Mouse (Mus musculus) Patski (cell line): Measurements from ENCODE around the gene Myo1d. TPM values are rescaled to one million over a fixed set of nuclear protein-coding genes. Genes with fewer than 3 reads are reported as not detected.

Source experiments
- ATAC-seq: fragments of 100-300 bp; one replicate; pipeline ENCODE4 v1.8.0; 2021
- CTCF ChIA-PET: fragments of 350-600 bp; sonication (Branson Sonifier 250); formaldehyde crosslinking; loops from one replicate; lab custom pipeline; 2022; ENCODE audit warnings: inconsistent platforms; lab: Charles Lee
- POLR2A ChIA-PET: fragments of 350-600 bp; sonication (Branson Sonifier 250); formaldehyde crosslinking; loops from one replicate; lab custom pipeline; 2022; ENCODE audit warnings: antibody characterized with exemption, inconsistent platforms; lab: Charles Lee
- DNase-seq: peaks from one replicate; pipeline ENCODE4 v3.0.0-alpha.2; 2011; ENCODE audit warnings: low read depth, low spot score
- H3K27me3 ChIP-seq: fragments of 371-371 bp; one replicate; pipeline ENCODE4 v1.5.1; 2021
- CTCF ChIP-seq: fragments of 100-300 bp; IDR thresholded peaks from one replicate; pipeline ENCODE4 v1.5.1; 2021
- in situ Hi-C: fragments of 300-500 bp; cut with MboI; formaldehyde crosslinking; loops from 3 replicates; pipeline ENCODE4 v1.11.1; 2018; ENCODE audit warnings: low pct_unique_long_range_greater_than_20kb, mixed read lengths
- polyA plus RNA-seq: library from polyadenylated mRNA; unstranded; gene quantifications from one replicate; pipeline ENCODE4 v1.2.3, GENCODE M21; 2021

The Myo1d gene
- polyA plus RNA-seq, 1 experiment from 2014 or later, result 36.9 TPM

GRCm38 (mm10) chr11:80767320-80767617 lies 12.6 kb downstream of the Myo1d start:
- H3K27me3 ChIP-seq, result no peaks in the 10 kb centered on the region
- ATAC-seq (no peak), DNase-seq (no peak)
- in situ Hi-C loops, result no loop called here
- CTCF ChIA-PET, result interaction anchor here (0.9 to 1.7 kb wide), 3 partner anchors 11 to 97 kb away, joined by 3 to 10 read pairs (median 4); partner anchors contain the start of gene Myo1d
- POLR2A ChIA-PET, result interaction anchor here (0.6 to 1.1 kb wide), 2 partner anchors 9 to 11 kb away, joined by 4 read pairs; no protein-coding TSS in a partner anchor
- TF ChIP-seq CTCF, result no peak

- ATAC-seq (peak; percentile 12), DNase-seq (no peak)
- CTCF ChIA-PET, result interaction anchor here (0.9 to 1.7 kb wide), 3 partner anchors 13 to 96 kb away, joined by 3 to 10 read pairs (median 3); partner anchors contain the start of gene Myo1d
- in situ Hi-C loops, result no loop called here
- POLR2A ChIA-PET, result interaction anchor here (0.6 to 1.1 kb wide), 3 partner anchors 9 to 87 kb away, joined by 3 to 4 read pairs (median 4); no protein-coding TSS in a partner anchor
- TF ChIP-seq CTCF, result no peak
- no peaks in the 10 kb centered on the region for H3K27me3 ChIP-seq
Observed at GRCm38 (mm10) chr11:80766472-80767319, 13.1 kb downstream of the Myo1d start.

- in situ Hi-C loops, result no loop called here
Observed at GRCm38 (mm10) chr11:80766068-80766467, 13.8 kb downstream of the Myo1d start.

GRCm38 (mm10) chr11:80762066-80762465 lies 17.8 kb downstream of the Myo1d start:
- DNase-seq (no peak), ATAC-seq (no peak)
- POLR2A ChIA-PET, result no interaction called here
- TF ChIP-seq CTCF, result no peak
- CTCF ChIA-PET, result no interaction called here
- H3K27me3 ChIP-seq, result no peaks in the 10 kb centered on the region
- in situ Hi-C loops, result no loop called here

More at GRCm38 (mm10) chr11:80766068-80766467, 13.8 kb downstream of the Myo1d start:
- ATAC-seq, result no peak
- DNase-seq, result no peak
- TF ChIP-seq CTCF, result no peak
- POLR2A ChIA-PET, result interaction anchor here (0.6 kb wide), 1 partner anchor 13 kb away, joined by 3 read pairs; the partner anchor contains the start of gene Myo1d
- CTCF ChIA-PET, result interaction anchor here (0.9 to 1.7 kb wide), 2 partner anchors 63 to 96 kb away, joined by 3 read pairs; no protein-coding TSS in a partner anchor
- H3K27me3 ChIP-seq, result no peaks in the 10 kb centered on the region

- ChIA-PET CTCF (no interaction called here), POLR2A (no interaction called here)
- no peak for TF ChIP-seq CTCF
- no peak for DNase-seq
- ATAC-seq, result no peak
- no peaks in the 10 kb centered on the region for H3K27me3 ChIP-seq
- in situ Hi-C loops, result no loop called here
Observed at GRCm38 (mm10) chr11:80761285-80761974, 18.4 kb downstream of the Myo1d start.

GRCm38 (mm10) chr11:80759023-80759422 lies 20.8 kb downstream of the Myo1d start:
- no peak for DNase-seq
- TF ChIP-seq CTCF, result no peak
- no peaks in the 10 kb centered on the region for H3K27me3 ChIP-seq
- POLR2A ChIA-PET, result no interaction called here
- CTCF ChIA-PET, result interaction anchor here (0.9 to 2.0 kb wide), 3 partner anchors 13 to 51 kb away, joined by 3 to 6 read pairs (median 4); no protein-coding TSS in a partner anchor
- peak; percentile 65 for ATAC-seq
- in situ Hi-C loops, result no loop called here

- CTCF ChIA-PET, result interaction anchor here (1.2 to 1.7 kb wide), 3 partner anchors 9 to 22 kb away, joined by 3 read pairs; no protein-coding TSS in a partner anchor
- H3K27me3 ChIP-seq, result no peaks in the 10 kb centered on the region
- POLR2A ChIA-PET, result no interaction called here
- no peak for TF ChIP-seq CTCF
- ATAC-seq (no peak), DNase-seq (no peak)
- in situ Hi-C loops, result no loop called here
Observed at GRCm38 (mm10) chr11:80754201-80754600, 25.6 kb downstream of the Myo1d start.

- DNase-seq (no peak), ATAC-seq (no peak)
- ChIA-PET POLR2A (no interaction called here), CTCF (no interaction called here)
- in situ Hi-C loops, result no loop called here
- no peak for TF ChIP-seq CTCF
- no peaks in the 10 kb centered on the region for H3K27me3 ChIP-seq
Observed at GRCm38 (mm10) chr11:80751168-80751567, 28.7 kb downstream of the Myo1d start.

GRCm38 (mm10) chr11:80749187-80749586 lies 30.6 kb downstream of the Myo1d start:
- no peaks in the 10 kb centered on the region for H3K27me3 ChIP-seq
- ATAC-seq (no peak), DNase-seq (no peak)
- TF ChIP-seq CTCF, result no peak
- in situ Hi-C loops, result no loop called here
- POLR2A ChIA-PET, result no interaction called here
- CTCF ChIA-PET, result interaction anchor here (1.0 to 1.5 kb wide), 4 partner anchors 9 to 44 kb away, joined by 3 read pairs; no protein-coding TSS in a partner anchor

GRCm38 (mm10) chr11:80745426-80745825 lies 34.4 kb downstream of the Myo1d start:
- DNase-seq, result no peak
- ChIA-PET CTCF (interaction anchor here (0.8 to 1.6 kb wide), 2 partner anchors 10 to 13 kb away, joined by 3 to 4 read pairs; no protein-coding TSS in a partner anchor), POLR2A (no interaction called here)
- no peaks in the 10 kb centered on the region for H3K27me3 ChIP-seq
- in situ Hi-C loops, result no loop called here
- ATAC-seq, result no peak
- no peak for TF ChIP-seq CTCF
